ENCODE assay signal across 9 mouse cellular contexts in the genomic region with DNA sequence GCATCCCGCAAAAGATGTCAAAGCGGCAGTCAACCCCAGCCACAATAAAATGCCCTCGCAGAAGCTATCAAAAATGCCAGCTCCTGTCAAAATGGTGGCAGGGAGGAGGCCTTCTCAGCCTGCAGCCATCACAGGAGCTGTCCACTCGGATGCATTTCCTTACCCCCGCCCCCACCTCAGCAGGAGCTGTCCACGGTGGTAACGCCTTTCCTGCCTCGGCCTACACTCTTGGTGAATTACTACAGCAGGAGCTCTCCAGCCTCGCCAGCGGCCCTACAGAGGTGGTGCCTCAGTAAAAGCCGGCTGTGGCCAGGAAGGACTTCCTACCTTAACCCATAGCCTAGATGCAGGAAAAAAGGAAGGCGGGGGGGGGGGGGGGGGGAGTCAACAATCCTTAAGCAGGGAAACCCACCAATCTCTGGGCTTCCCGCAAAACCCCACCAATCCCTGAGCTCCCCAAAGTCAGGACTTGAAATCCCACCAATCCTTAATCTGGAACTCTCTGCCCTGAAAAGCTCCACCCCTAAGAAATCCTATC. TPM values are rescaled to one million over a fixed set of nuclear protein-coding genes. Genes with fewer than 3 reads are reported as not detected.
A peak's percentile ranks its signal among the peaks of the same experiment; 100 is the strongest.
DNase-seq lines count a peak whose midpoint lies in the region; ATAC-seq lines count a peak whose summit lies in the region.
"Had no signal": no experiment of that assay in that cellular context is flagged by ENCODE, and none has a peak within 500 bp of the region (broad histone marks: within the 10 kb centered on the region; RNA-seq: fewer than 3 reads in every experiment).

No protein-coding gene starts in this region.

- H3K27ac ChIP-seq in forebrain, embryonic 10.5 days: no peak overlapping the region
- no peak overlapping the region for H3K27ac ChIP-seq in forebrain, embryonic 13.5 days
- H3K27ac ChIP-seq in midbrain, embryonic 10.5 days (replicated peaks): no peak overlapping the region
- no peak overlapping the region for H3K27ac ChIP-seq in midbrain, embryonic 11.5 days (ENCODE audit: low read depth, low read length)
- H3K27ac ChIP-seq in neural tube, embryonic 11.5 days (ENCODE audit: low read depth, low read length): no peak overlapping the region

- peaks cover 32% of the 10 kb centered on the region for H3K4me1 ChIP-seq in forebrain, embryonic 10.5 days
- peaks cover 16% of the 10 kb centered on the region for H3K4me1 ChIP-seq in forebrain, embryonic 13.5 days
- H3K4me1 ChIP-seq in midbrain, embryonic 10.5 days: peaks cover 24% of the 10 kb centered on the region
- peaks cover 9% of the 10 kb centered on the region for H3K4me1 ChIP-seq in midbrain, embryonic 11.5 days (ENCODE audit: control insufficient read depth, insufficient read depth, low read length)
- H3K4me1 ChIP-seq in neural tube, embryonic 11.5 days (ENCODE audit: control insufficient read depth, insufficient read depth, low read length): peaks cover 7% of the 10 kb centered on the region; the same call in 1 of the 2 replicates

- 67% methylated on average over 12 of the region's 13 CpGs for WGBS in forebrain, embryonic 10.5 days
- 69% methylated on average over 12 of the region's 13 CpGs for WGBS in forebrain, embryonic 13.5 days
- WGBS in midbrain, embryonic 10.5 days: 54% methylated on average over 12 of the region's 13 CpGs
- WGBS in midbrain, embryonic 11.5 days: 72% methylated on average over 12 of the region's 13 CpGs
- 55% methylated on average over 12 of the region's 13 CpGs for whole genome bisulfite sequencing in neural tube, embryonic 11.5 days

- peak overlapping the region; percentile 81; the same call in 1 of the 2 replicates for H3K4me3 ChIP-seq in forebrain, embryonic 10.5 days
- no peak overlapping the region for H3K4me3 ChIP-seq in forebrain, embryonic 13.5 days
- H3K4me3 ChIP-seq in midbrain, embryonic 10.5 days: peak overlapping the region; percentile 9; the same call in 1 of the 2 replicates
- H3K4me3 ChIP-seq in midbrain, embryonic 11.5 days (ENCODE audit: low read depth, low read length): no peak overlapping the region
- H3K4me3 ChIP-seq in neural tube, embryonic 11.5 days (ENCODE audit: low read depth, low read length): 0 out of 2 replicates have a peak overlapping the region, but pooled peaks have one; percentile 81

- no peaks in the 10 kb centered on the region; the same call in 1 of the 2 replicates for H3K9me3 ChIP-seq in forebrain, embryonic 10.5 days
- no peaks in the 10 kb centered on the region for H3K9me3 ChIP-seq in forebrain, embryonic 13.5 days (replicated peaks)
- no peaks in the 10 kb centered on the region for H3K9me3 ChIP-seq in midbrain, embryonic 10.5 days (replicated peaks)
- H3K9me3 ChIP-seq in midbrain, embryonic 11.5 days (ENCODE audit: control insufficient read depth, low read length): 0 out of 2 replicates have a peak, but pooled peaks cover 3% of the 10 kb centered on the region
- H3K9me3 ChIP-seq in neural tube, embryonic 11.5 days (ENCODE audit: control insufficient read depth, low read length): no peaks in the 10 kb centered on the region

- H3K9ac ChIP-seq in forebrain, embryonic 13.5 days: no peak overlapping the region
- H3K9ac ChIP-seq in midbrain, embryonic 11.5 days (ENCODE audit: low read length): no peak overlapping the region
- H3K9ac ChIP-seq in neural tube, embryonic 11.5 days (ENCODE audit: low read length): no peak overlapping the region

- H3K27me3 ChIP-seq in forebrain, embryonic 10.5 days (ENCODE audit: poor library complexity, severe bottlenecking): no peaks in the 10 kb centered on the region
- no peaks in the 10 kb centered on the region for H3K27me3 ChIP-seq in forebrain, embryonic 13.5 days
- no peaks in the 10 kb centered on the region; the same call in 1 of the 2 replicates for H3K27me3 ChIP-seq in midbrain, embryonic 10.5 days (ENCODE audit: low read depth, poor library complexity, severe bottlenecking)
- no peaks in the 10 kb centered on the region for H3K27me3 ChIP-seq in midbrain, embryonic 11.5 days (ENCODE audit: control insufficient read depth, insufficient read depth, low read length)
- H3K27me3 ChIP-seq in neural tube, embryonic 11.5 days (ENCODE audit: control insufficient read depth, insufficient read depth, low read length): no peaks in the 10 kb centered on the region

- H3K36me3 ChIP-seq in forebrain, embryonic 10.5 days (replicated peaks): peaks cover 8% of the 10 kb centered on the region; the same call in 1 of the 2 replicates
- no peaks in the 10 kb centered on the region for H3K36me3 ChIP-seq in forebrain, embryonic 13.5 days (ENCODE audit: poor library complexity, severe bottlenecking)
- H3K36me3 ChIP-seq in midbrain, embryonic 10.5 days: no peaks in the 10 kb centered on the region
- H3K36me3 ChIP-seq in midbrain, embryonic 11.5 days (ENCODE audit: control insufficient read depth, insufficient read depth, low read length): no peaks in the 10 kb centered on the region
- H3K36me3 ChIP-seq in neural tube, embryonic 11.5 days (ENCODE audit: control insufficient read depth, insufficient read depth, low read length): no peaks in the 10 kb centered on the region

- no peak overlapping the region; the same call in 1 of the 2 replicates for H3K4me2 ChIP-seq in forebrain, embryonic 13.5 days
- H3K4me2 ChIP-seq in midbrain, embryonic 11.5 days: no peak overlapping the region
- no peak overlapping the region for H3K4me2 ChIP-seq in neural tube, embryonic 11.5 days (ENCODE audit: low read depth)

- no peak for ATAC-seq in forebrain, embryonic 13.5 days
- no peak for ATAC-seq in midbrain, embryonic 11.5 days (ENCODE audit: low FRiP score)
- ATAC-seq in neural tube, embryonic 11.5 days (ENCODE audit: insufficient read depth, low FRiP score, low TSS enrichment): no peak

- DNase-seq in forebrain, embryonic 10.5 days (ENCODE audit: extremely low spot score, low spot score): no peak
- DNase-seq in midbrain, embryonic 10.5 days (ENCODE audit: low spot score): no peak
- no peak for DNase-seq in midbrain, embryonic 11.5 days (ENCODE audit: low spot score, missing footprints)
- peak; percentile 9 for DNase-seq in embryo, embryonic 10.5 days (ENCODE audit: low spot score)
- no peak for DNase-seq in neural tube, embryonic 11.5 days (ENCODE audit: low spot score)
- no peak for DNase-seq in thymus, adult 18-20 months
- no peak for DNase-seq in heart, adult 18-20 months
- DNase-seq: heart, postnatal 4 days had no signal

RNA-seq across cellular contexts. Expression of a gene that starts 1.2 kb away (rescaled TPM):
- 24.8 and 25.5 TPM in 2 replicates for polyA plus RNA-seq in forebrain, embryonic 10.5 days (2016; fragmentation: Nextera tagmentation; extraction: Ambion mirVana)
- 18.7 and 22.4 TPM in 2 replicates for polyA plus RNA-seq in forebrain, embryonic 13.5 days (2015; fragmentation: Nextera tagmentation; extraction: Ambion mirVana)
- 26.6 and 27.0 TPM in 2 replicates for polyA plus RNA-seq in midbrain, embryonic 10.5 days (2016; fragmentation: Nextera tagmentation; extraction: Ambion mirVana)
- polyA plus RNA-seq in midbrain, embryonic 11.5 days (2014; fragmentation: Nextera tagmentation; extraction: Ambion mirVana): 17.9 and 18.0 TPM in 2 replicates
- 21.4 and 23.2 TPM in 2 replicates for polyA plus RNA-seq in neural tube, embryonic 11.5 days (2014; fragmentation: Nextera tagmentation; extraction: Ambion mirVana)
- 1 to 10 TPM; 5.5 to 7.5 TPM for total RNA-seq in heart, adult 18-20 months (2021)

RNA-seq across cellular contexts. Expression of a gene that starts 12.7 kb away (rescaled TPM):
- 0.07 and 0.14 TPM in 2 replicates for polyA plus RNA-seq in forebrain, embryonic 10.5 days (2016; fragmentation: Nextera tagmentation; extraction: Ambion mirVana)
- polyA plus RNA-seq in forebrain, embryonic 13.5 days (2015; fragmentation: Nextera tagmentation; extraction: Ambion mirVana): not detected in 2 replicates
- polyA plus RNA-seq in midbrain, embryonic 10.5 days (2016; fragmentation: Nextera tagmentation; extraction: Ambion mirVana): 0.07 and 0.16 TPM in 2 replicates
- polyA plus RNA-seq in midbrain, embryonic 11.5 days (2014; fragmentation: Nextera tagmentation; extraction: Ambion mirVana): not detected in 2 replicates
- polyA plus RNA-seq in neural tube, embryonic 11.5 days (2014; fragmentation: Nextera tagmentation; extraction: Ambion mirVana): not detected in 2 replicates
- 1 to 10 TPM in 1 of 2 experiments, under 1 TPM in 1; 0.32 to 4.2 TPM for total RNA-seq in heart, adult 18-20 months (2021)

RNA-seq across cellular contexts. Expression of a gene that starts 30.9 kb away (rescaled TPM):
- 2.6 and 2.8 TPM in 2 replicates for polyA plus RNA-seq in forebrain, embryonic 10.5 days (2016; fragmentation: Nextera tagmentation; extraction: Ambion mirVana)
- 3.0 and 4.5 TPM in 2 replicates for polyA plus RNA-seq in forebrain, embryonic 13.5 days (2015; fragmentation: Nextera tagmentation; extraction: Ambion mirVana)
- polyA plus RNA-seq in midbrain, embryonic 10.5 days (2016; fragmentation: Nextera tagmentation; extraction: Ambion mirVana): 2.6 and 2.8 TPM in 2 replicates
- polyA plus RNA-seq in midbrain, embryonic 11.5 days (2014; fragmentation: Nextera tagmentation; extraction: Ambion mirVana): 4.8 and 4.9 TPM in 2 replicates
- polyA plus RNA-seq in neural tube, embryonic 11.5 days (2014; fragmentation: Nextera tagmentation; extraction: Ambion mirVana): 4.4 and 5.5 TPM in 2 replicates
- total RNA-seq in heart, adult 18-20 months (2021): 1 to 10 TPM; 3.8 to 3.9 TPM

RNA-seq across cellular contexts. Expression of a gene that starts 35.5 kb away (rescaled TPM):
- polyA plus RNA-seq in forebrain, embryonic 10.5 days (2016; fragmentation: Nextera tagmentation; extraction: Ambion mirVana): 0.33 TPM in 2 replicates
- 0.19 and 0.32 TPM in 2 replicates for polyA plus RNA-seq in forebrain, embryonic 13.5 days (2015; fragmentation: Nextera tagmentation; extraction: Ambion mirVana)
- polyA plus RNA-seq in midbrain, embryonic 10.5 days (2016; fragmentation: Nextera tagmentation; extraction: Ambion mirVana): 0.16 and 0.28 TPM in 2 replicates
- polyA plus RNA-seq in midbrain, embryonic 11.5 days (2014; fragmentation: Nextera tagmentation; extraction: Ambion mirVana): 0.29 and 0.38 TPM in 2 replicates
- polyA plus RNA-seq in neural tube, embryonic 11.5 days (2014; fragmentation: Nextera tagmentation; extraction: Ambion mirVana): 19.0 and 20.1 TPM in 2 replicates
- under 1 TPM; 0.87 TPM for total RNA-seq in heart, adult 18-20 months (2021)

RNA-seq across cellular contexts. Expression of a gene that starts 47.8 kb away (rescaled TPM):
- polyA plus RNA-seq in forebrain, embryonic 10.5 days (2016; fragmentation: Nextera tagmentation; extraction: Ambion mirVana): 49.2 and 50.8 TPM in 2 replicates
- 55.8 and 61.6 TPM in 2 replicates for polyA plus RNA-seq in forebrain, embryonic 13.5 days (2015; fragmentation: Nextera tagmentation; extraction: Ambion mirVana)
- 54.1 and 58.7 TPM in 2 replicates for polyA plus RNA-seq in midbrain, embryonic 10.5 days (2016; fragmentation: Nextera tagmentation; extraction: Ambion mirVana)
- 38.1 and 44.6 TPM in 2 replicates for polyA plus RNA-seq in midbrain, embryonic 11.5 days (2014; fragmentation: Nextera tagmentation; extraction: Ambion mirVana)
- 51.5 and 55.5 TPM in 2 replicates for polyA plus RNA-seq in neural tube, embryonic 11.5 days (2014; fragmentation: Nextera tagmentation; extraction: Ambion mirVana)
- 10 to 100 TPM; 40.9 to 45.1 TPM for total RNA-seq in heart, adult 18-20 months (2021)

Comparison
In these comparisons a context has a peak if more than half of its experiments do, and no peak if none do; other contexts are left out.
1. H3K4me3 ChIP-seq: peak in forebrain, embryonic 10.5 days (single experiment), midbrain, embryonic 10.5 days (single experiment) and neural tube, embryonic 11.5 days (single experiment); none in forebrain, embryonic 13.5 days (single experiment) and midbrain, embryonic 11.5 days (single experiment).